Mouse (Mus musculus): ENCODE results near the gene Olfr1457. TPM values are rescaled to one million over a fixed set of nuclear protein-coding genes. Genes with fewer than 3 reads are reported as not detected.

Gene Olfr1457
- polyA plus RNA-seq (2014; fragmentation: Illumina TruSeq; extraction: RNeasy Lipid Tissue Mini Kit (QIAGEN cat#74804); ENCODE audit: low replicate concordance), result not detected

GRCm38 (mm10) chr19:13097791-13098190 lies at the start of gene Olfr1457:
Olfr1457 (minus strand) TSS chr19:13097891.

GRCm38 (mm10) chr19:13106675-13107074 lies 9.0 kb upstream of the Olfr1457 start, which contains the start of gene Olfr1458:
Olfr1458 (minus strand) TSS chr19:13106775.

GRCm38 (mm10) chr19:13060310-13060709 lies 37.4 kb downstream of the Olfr1457 start, which contains the start of gene Olfr1454:
Olfr1454 (plus strand) TSS chr19:13060610.

Other genes starting within 250 kb of the Olfr1457 start
- gene Olfr1444, start 240.6 kb downstream of the Olfr1457 start, polyA plus RNA-seq (2014; fragmentation: Illumina TruSeq; extraction: RNeasy Lipid Tissue Mini Kit (QIAGEN cat#74804); ENCODE audit: low replicate concordance), result not detected
- not detected for gene Olfr1445, start 214.0 kb downstream of the Olfr1457 start, polyA plus RNA-seq (2014; fragmentation: Illumina TruSeq; extraction: RNeasy Lipid Tissue Mini Kit (QIAGEN cat#74804); ENCODE audit: low replicate concordance)
- gene Olfr1446, start 204.4 kb downstream of the Olfr1457 start, polyA plus RNA-seq (2014; fragmentation: Illumina TruSeq; extraction: RNeasy Lipid Tissue Mini Kit (QIAGEN cat#74804); ENCODE audit: low replicate concordance), result not detected
- not detected for gene Olfr1447, start 194.1 kb downstream of the Olfr1457 start, polyA plus RNA-seq (2014; fragmentation: Illumina TruSeq; extraction: RNeasy Lipid Tissue Mini Kit (QIAGEN cat#74804); ENCODE audit: low replicate concordance)
- gene Olfr1448, start 173.5 kb downstream of the Olfr1457 start, polyA plus RNA-seq (2014; fragmentation: Illumina TruSeq; extraction: RNeasy Lipid Tissue Mini Kit (QIAGEN cat#74804); ENCODE audit: low replicate concordance), result not detected
- not detected for gene Olfr1449, start 167.1 kb downstream of the Olfr1457 start, polyA plus RNA-seq (2014; fragmentation: Illumina TruSeq; extraction: RNeasy Lipid Tissue Mini Kit (QIAGEN cat#74804); ENCODE audit: low replicate concordance)
- not detected for gene Olfr1450, start 147.6 kb downstream of the Olfr1457 start, polyA plus RNA-seq (2014; fragmentation: Illumina TruSeq; extraction: RNeasy Lipid Tissue Mini Kit (QIAGEN cat#74804); ENCODE audit: low replicate concordance)
- not detected for gene Olfr1451, start 102.9 kb downstream of the Olfr1457 start, polyA plus RNA-seq (2014; fragmentation: Illumina TruSeq; extraction: RNeasy Lipid Tissue Mini Kit (QIAGEN cat#74804); ENCODE audit: low replicate concordance)
- not detected for gene Olfr1453, start 69.6 kb downstream of the Olfr1457 start, polyA plus RNA-seq (2014; fragmentation: Illumina TruSeq; extraction: RNeasy Lipid Tissue Mini Kit (QIAGEN cat#74804); ENCODE audit: low replicate concordance)
- gene Olfr1454, start 37.3 kb downstream of the Olfr1457 start, polyA plus RNA-seq (2014; fragmentation: Illumina TruSeq; extraction: RNeasy Lipid Tissue Mini Kit (QIAGEN cat#74804); ENCODE audit: low replicate concordance), result not detected
- not detected for gene Olfr1458, start 8.9 kb upstream of the Olfr1457 start, polyA plus RNA-seq (2014; fragmentation: Illumina TruSeq; extraction: RNeasy Lipid Tissue Mini Kit (QIAGEN cat#74804); ENCODE audit: low replicate concordance)
- not detected for gene Olfr1459, start 51.7 kb upstream of the Olfr1457 start, polyA plus RNA-seq (2014; fragmentation: Illumina TruSeq; extraction: RNeasy Lipid Tissue Mini Kit (QIAGEN cat#74804); ENCODE audit: low replicate concordance)
- gene Olfr1461, start 65.1 kb upstream of the Olfr1457 start, polyA plus RNA-seq (2014; fragmentation: Illumina TruSeq; extraction: RNeasy Lipid Tissue Mini Kit (QIAGEN cat#74804); ENCODE audit: low replicate concordance), result not detected
- gene Olfr1462, start 87.8 kb upstream of the Olfr1457 start, polyA plus RNA-seq (2014; fragmentation: Illumina TruSeq; extraction: RNeasy Lipid Tissue Mini Kit (QIAGEN cat#74804); ENCODE audit: low replicate concordance), result not detected
- not detected for gene Olfr1463, start 133.4 kb upstream of the Olfr1457 start, polyA plus RNA-seq (2014; fragmentation: Illumina TruSeq; extraction: RNeasy Lipid Tissue Mini Kit (QIAGEN cat#74804); ENCODE audit: low replicate concordance)
- gene Olfr1465, start 217.7 kb upstream of the Olfr1457 start, polyA plus RNA-seq (2014; fragmentation: Illumina TruSeq; extraction: RNeasy Lipid Tissue Mini Kit (QIAGEN cat#74804); ENCODE audit: low replicate concordance), result not detected
- not detected for gene Olfr1466, start 241.0 kb upstream of the Olfr1457 start, polyA plus RNA-seq (2014; fragmentation: Illumina TruSeq; extraction: RNeasy Lipid Tissue Mini Kit (QIAGEN cat#74804); ENCODE audit: low replicate concordance)

Data from small intestine, adult 10 weeks (tissue).